Mouse (Mus musculus): ENCODE measurements around the gene Smagp. TPM values are rescaled to one million over a fixed set of nuclear protein-coding genes. Genes with fewer than 3 reads are reported as not detected.

Gene Smagp
- total and polyA plus RNA-seq, 3 experiments = 11.6 to 21.1 (median 12.9) TPM

- no peaks in the 10 kb centered on the region; the same call in 1 of the 2 replicates for H3K4me1 ChIP-seq (ENCODE audit: control insufficient read depth, insufficient read depth, low read length)
- peak; percentile 72 to 79 for DNase-seq
- TF ChIP-seq EP300 (IDR thresholded peaks at IDR 0.05; ENCODE audit: insufficient read depth, low read depth, low read length) = peak; percentile 84; the same call in 1 of the 2 replicates
- peak; percentile 83 for TF ChIP-seq CTCF (IDR thresholded peaks at IDR 0.05)
- no peak for TF ChIP-seq POLR2A (IDR thresholded peaks at IDR 0.05; ENCODE audit: insufficient read depth, low read depth, low read length)
- no peak overlapping the region for H3K9ac ChIP-seq (ENCODE audit: low read depth, low read length)
- no peaks in the 10 kb centered on the region for H3K27me3 ChIP-seq (ENCODE audit: control insufficient read depth, insufficient read depth, low read length)
- no peaks in the 10 kb centered on the region for H3K79me2 ChIP-seq (replicated peaks; ENCODE audit: control insufficient read depth, insufficient read depth, low read length)
- WGBS = 50% methylated on average over 2 of the region's 2 CpGs
- no peaks in the 10 kb centered on the region for H3K36me3 ChIP-seq (ENCODE audit: control insufficient read depth, insufficient read depth, low read length)
- intact Hi-C loops (cut with DNase I) = loop anchor here (1.0 to 5.0 kb wide), 4 partner anchors 46 to 214 kb away; partner anchors contain the start of genes Letmd1 and Smagp
- H3K27ac ChIP-seq = no peak overlapping the region
- no peak overlapping the region for H3K4me3 ChIP-seq
Observed at GRCm38 (mm10) chr15:100683041-100683440, 46.3 kb upstream of the Smagp start.

GRCm38 (mm10) chr15:100681770-100682169, 45.0 kb upstream of the Smagp start:
- intact Hi-C loops (cut with DNase I) = loop anchor here (2.0 to 5.0 kb wide), 3 partner anchors 44 to 213 kb away; partner anchors contain the start of genes Letmd1 and Smagp
- no peak overlapping the region for H3K4me3 ChIP-seq
- TF ChIP-seq EP300 (IDR thresholded peaks at IDR 0.05; ENCODE audit: insufficient read depth, low read depth, low read length) (no peak), POLR2A (IDR thresholded peaks at IDR 0.05; ENCODE audit: insufficient read depth, low read depth, low read length) (no peak), CTCF (IDR thresholded peaks at IDR 0.05) (no peak)
- 61% methylated on average over 7 of the region's 7 CpGs for WGBS
- H3K9ac ChIP-seq (ENCODE audit: low read depth, low read length) = no peak overlapping the region
- H3K27me3 ChIP-seq (ENCODE audit: control insufficient read depth, insufficient read depth, low read length) = no peaks in the 10 kb centered on the region
- no peaks in the 10 kb centered on the region for H3K36me3 ChIP-seq (ENCODE audit: control insufficient read depth, insufficient read depth, low read length)
- H3K4me1 ChIP-seq (ENCODE audit: control insufficient read depth, insufficient read depth, low read length) = no peaks in the 10 kb centered on the region; the same call in 1 of the 2 replicates
- DNase-seq = no peak
- H3K27ac ChIP-seq = no peak overlapping the region
- H3K79me2 ChIP-seq (replicated peaks; ENCODE audit: control insufficient read depth, insufficient read depth, low read length) = no peaks in the 10 kb centered on the region

- H3K27ac ChIP-seq = no peak overlapping the region
- no peaks in the 10 kb centered on the region for H3K36me3 ChIP-seq (ENCODE audit: control insufficient read depth, insufficient read depth, low read length)
- 46% methylated on average over 3 of the region's 3 CpGs for WGBS
- H3K9ac ChIP-seq (ENCODE audit: low read depth, low read length) = no peak overlapping the region
- no peaks in the 10 kb centered on the region for H3K27me3 ChIP-seq (ENCODE audit: control insufficient read depth, insufficient read depth, low read length)
- no peak overlapping the region for H3K4me3 ChIP-seq
- TF ChIP-seq CTCF (IDR thresholded peaks at IDR 0.05) (no peak), EP300 (IDR thresholded peaks at IDR 0.05; ENCODE audit: insufficient read depth, low read depth, low read length) (no peak), POLR2A (IDR thresholded peaks at IDR 0.05; ENCODE audit: insufficient read depth, low read depth, low read length) (no peak)
- no peak for DNase-seq
- intact Hi-C loops (cut with DNase I) = loop anchor here (5.0 kb wide), 2 partner anchors 43 to 68 kb away; partner anchors contain the start of gene Smagp
- no peaks in the 10 kb centered on the region; the same call in 1 of the 2 replicates for H3K4me1 ChIP-seq (ENCODE audit: control insufficient read depth, insufficient read depth, low read length)
- H3K79me2 ChIP-seq (replicated peaks; ENCODE audit: control insufficient read depth, insufficient read depth, low read length) = no peaks in the 10 kb centered on the region
Observed at GRCm38 (mm10) chr15:100680381-100680780, 43.6 kb upstream of the Smagp start.

GRCm38 (mm10) chr15:100679005-100679404, 42.3 kb upstream of the Smagp start:
- WGBS = 89% methylated on average over 14 of the region's 14 CpGs
- no peak overlapping the region for H3K27ac ChIP-seq
- intact Hi-C loops (cut with DNase I) = no loop called here

GRCm38 (mm10) chr15:100678581-100678980, 41.8 kb upstream of the Smagp start:
- 73% methylated on average over 12 of the region's 12 CpGs for WGBS
- Histone ChIP-seq H3K79me2 (replicated peaks; ENCODE audit: control insufficient read depth, insufficient read depth, low read length) (no peaks in the 10 kb centered on the region), H3K9ac (ENCODE audit: low read depth, low read length) (no peak overlapping the region), H3K27ac (no peak overlapping the region), H3K27me3 (ENCODE audit: control insufficient read depth, insufficient read depth, low read length) (no peaks in the 10 kb centered on the region), H3K36me3 (ENCODE audit: control insufficient read depth, insufficient read depth, low read length) (no peaks in the 10 kb centered on the region), H3K4me1 (ENCODE audit: control insufficient read depth, insufficient read depth, low read length) (peaks cover 5% of the 10 kb centered on the region), H3K4me3 (no peak overlapping the region)
- intact Hi-C loops (cut with DNase I) = no loop called here
- peak in 1 of 2 experiments; percentile 26 for DNase-seq
- TF ChIP-seq POLR2A (IDR thresholded peaks at IDR 0.05; ENCODE audit: insufficient read depth, low read depth, low read length) (no peak), EP300 (IDR thresholded peaks at IDR 0.05; ENCODE audit: insufficient read depth, low read depth, low read length) (no peak), CTCF (IDR thresholded peaks at IDR 0.05) (no peak)

More at GRCm38 (mm10) chr15:100679005-100679404, 42.3 kb upstream of the Smagp start:
- Histone ChIP-seq H3K79me2 (replicated peaks; ENCODE audit: control insufficient read depth, insufficient read depth, low read length) (no peaks in the 10 kb centered on the region), H3K9ac (ENCODE audit: low read depth, low read length) (no peak overlapping the region), H3K4me3 (no peak overlapping the region), H3K27me3 (ENCODE audit: control insufficient read depth, insufficient read depth, low read length) (no peaks in the 10 kb centered on the region), H3K4me1 (ENCODE audit: control insufficient read depth, insufficient read depth, low read length) (peaks cover 5% of the 10 kb centered on the region; the same call in 1 of the 2 replicates), H3K36me3 (ENCODE audit: control insufficient read depth, insufficient read depth, low read length) (no peaks in the 10 kb centered on the region)
- TF ChIP-seq CTCF (IDR thresholded peaks at IDR 0.05) (no peak), POLR2A (IDR thresholded peaks at IDR 0.05; ENCODE audit: insufficient read depth, low read depth, low read length) (no peak), EP300 (IDR thresholded peaks at IDR 0.05; ENCODE audit: insufficient read depth, low read depth, low read length) (no peak)
- no peak for DNase-seq

GRCm38 (mm10) chr15:100677675-100678074, 40.9 kb upstream of the Smagp start:
- H3K27ac ChIP-seq = no peak overlapping the region
- H3K4me1 ChIP-seq (ENCODE audit: control insufficient read depth, insufficient read depth, low read length) = peaks cover 7% of the 10 kb centered on the region
- H3K36me3 ChIP-seq (ENCODE audit: control insufficient read depth, insufficient read depth, low read length) = no peaks in the 10 kb centered on the region
- no peak overlapping the region for H3K9ac ChIP-seq (ENCODE audit: low read depth, low read length)
- intact Hi-C loops (cut with DNase I) = no loop called here
- no peak overlapping the region for H3K4me3 ChIP-seq
- no peaks in the 10 kb centered on the region for H3K79me2 ChIP-seq (replicated peaks; ENCODE audit: control insufficient read depth, insufficient read depth, low read length)
- no peak for DNase-seq
- no peaks in the 10 kb centered on the region for H3K27me3 ChIP-seq (ENCODE audit: control insufficient read depth, insufficient read depth, low read length)
- 91% methylated on average over 8 of the region's 8 CpGs for WGBS
- TF ChIP-seq CTCF (IDR thresholded peaks at IDR 0.05) (no peak), EP300 (IDR thresholded peaks at IDR 0.05; ENCODE audit: insufficient read depth, low read depth, low read length) (no peak), POLR2A (IDR thresholded peaks at IDR 0.05; ENCODE audit: insufficient read depth, low read depth, low read length) (no peak)
